Mouse (Mus musculus) G1E (cell line): Measurements from ENCODE around the gene Slfn2. TPM values are rescaled to one million over a fixed set of nuclear protein-coding genes. Genes with fewer than 3 reads are reported as not detected.

ENCODE experiments used
- ATAC-seq: 2 replicates; pipeline ENCODE4 v1.8.0; 2016; ENCODE audit warnings: mild to moderate bottlenecking; ENCODE audit not compliant: insufficient number of reproducible peaks, poor library complexity, low FRiP score, severe bottlenecking; ENCODE audit errors: extremely low read depth
- DNase-seq: peaks from one replicate; pipeline ENCODE4 v3.0.0; 2012; ENCODE audit warnings: low spot score
- H3K27me3 ChIP-seq: 2 replicates; pipeline ENCODE4 v1.6.1; 2012; ENCODE audit warnings: mild to moderate bottlenecking, low read length, inconsistent platforms; ENCODE audit not compliant: insufficient read depth
- H3K36me3 ChIP-seq: replicated peaks from 2 replicates; pipeline ENCODE3; 2012; ENCODE audit warnings: mild to moderate bottlenecking, inconsistent platforms
- H3K4me1 ChIP-seq: 2 replicates; pipeline ENCODE4 v1.6.1; 2012; ENCODE audit warnings: low read depth, low read length, inconsistent platforms, mixed read lengths; ENCODE audit not compliant: insufficient read depth
- H3K4me3 ChIP-seq: 2 replicates; pipeline ENCODE4 v1.5.1; 2012; ENCODE audit warnings: low read depth, mild to moderate bottlenecking, inconsistent platforms, low read length, moderate library complexity, mixed read lengths
- H3K9me3 ChIP-seq: replicated peaks from 2 replicates; pipeline ENCODE4 v1.6.1; 2012; ENCODE audit warnings: inconsistent platforms
- CTCF ChIP-seq: IDR thresholded peaks from 2 replicates; pipeline ENCODE4 v1.5.1; 2012; ENCODE audit warnings: low read depth, low read length, inconsistent platforms, mixed read lengths
- GATA1 ChIP-seq: IDR thresholded peaks from 2 replicates; pipeline ENCODE4 v1.6.1; 2012; ENCODE audit warnings: borderline replicate concordance, low read length, inconsistent platforms, mixed read lengths
- GATA2 ChIP-seq: IDR thresholded peaks from 2 replicates; pipeline ENCODE4 v1.6.1; 2012; ENCODE audit warnings: low read depth, low read length, inconsistent platforms, borderline replicate concordance
- POLR2AphosphoS5 ChIP-seq: IDR thresholded peaks from 2 replicates; pipeline ENCODE4 v1.6.1; 2012; ENCODE audit warnings: low read depth, low read length, inconsistent platforms; ENCODE audit not compliant: insufficient replicate concordance
- TAL1 ChIP-seq: conservative IDR thresholded peaks from 2 replicates; pipeline ENCODE4 v1.6.1; 2012; ENCODE audit warnings: low read depth, low read length, inconsistent platforms, mixed read lengths
- polyA plus RNA-seq: library from polyadenylated mRNA; stranded (reverse); fragments of >175 nt; gene quantifications from 2 replicates; pipeline ENCODE4 v1.2.3, GENCODE M21; 2012
- total RNA-seq, 2 experiments: library from RNA; stranded (forward) in 1 of 2; stranded (reverse) in 1 of 2; fragments of 200-1000 nt in 1 of 2; fragments of >200 nt in 1 of 2; fragmentation: Nextera tagmentation in 1 of 2; gene quantifications; 2 replicates each; pipeline ENCODE4 v1.2.3; 2014 to 2017

Slfn2 gene
- total and polyA plus RNA-seq, 3 experiments: 0.96 to 48.4 (median 2.3) TPM

- ATAC-seq (no peak), DNase-seq (no peak)
- Histone ChIP-seq H3K36me3 (peaks cover 31% of the 10 kb centered on the region), H3K27me3 (no peaks in the 10 kb centered on the region), H3K4me3 (no peak overlapping the region), H3K9me3 (peaks cover 2% of the 10 kb centered on the region; the same call in 1 of the 2 replicates), H3K4me1 (peaks cover 70% of the 10 kb centered on the region)
- no peak for TF ChIP-seq GATA2
- TF ChIP-seq CTCF: peak; percentile 9; the same call in 1 of the 2 replicates
These were observed 3.2 kb downstream of the Slfn2 start for GRCm38 (mm10) chr11:83067982-83068694.

- no peak for DNase-seq
- H3K4me1 ChIP-seq: peaks cover 49% of the 10 kb centered on the region
- peaks cover 11% of the 10 kb centered on the region for H3K36me3 ChIP-seq
- TF ChIP-seq POLR2AphosphoS5: no peak
- no peak for TF ChIP-seq TAL1
- no peak for TF ChIP-seq GATA1
- TF ChIP-seq GATA2: no peak
- no peak for TF ChIP-seq CTCF
- no peak for ATAC-seq
- peaks cover 2% of the 10 kb centered on the region; the same call in 1 of the 2 replicates for H3K9me3 ChIP-seq
- no peaks in the 10 kb centered on the region for H3K27me3 ChIP-seq
- no peak overlapping the region for H3K4me3 ChIP-seq
These were observed 5.5 kb downstream of the Slfn2 start for GRCm38 (mm10) chr11:83070321-83070970.

- TF ChIP-seq GATA2 (no peak), CTCF (no peak), POLR2AphosphoS5 (no peak), TAL1 (no peak), GATA1 (no peak)
- Histone ChIP-seq H3K4me1 (peaks cover 42% of the 10 kb centered on the region), H3K27me3 (no peaks in the 10 kb centered on the region), H3K36me3 (no peaks in the 10 kb centered on the region), H3K4me3 (peak overlapping the region; percentile 65; the same call in 1 of the 2 replicates), H3K9me3 (peaks cover 2% of the 10 kb centered on the region; the same call in 1 of the 2 replicates)
- peak; percentile 76 for ATAC-seq
- DNase-seq: peak; percentile 52
These were observed 13.0 kb downstream of the Slfn2 start for GRCm38 (mm10) chr11:83077714-83078422.

GRCm38 (mm10) chr11:83078423-83079140 is 13.7 kb downstream of the Slfn2 start:
- no peak for DNase-seq
- peaks cover 8% of the 10 kb centered on the region for H3K9me3 ChIP-seq
- H3K27me3 ChIP-seq: no peaks in the 10 kb centered on the region
- no peak for TF ChIP-seq CTCF
- no peak for TF ChIP-seq TAL1
- no peak for TF ChIP-seq POLR2AphosphoS5
- no peak for TF ChIP-seq GATA2
- no peak for TF ChIP-seq GATA1
- H3K4me1 ChIP-seq: peaks cover 42% of the 10 kb centered on the region
- H3K4me3 ChIP-seq: peak overlapping the region; percentile 65; the same call in 1 of the 2 replicates
- no peak for ATAC-seq
- H3K36me3 ChIP-seq: no peaks in the 10 kb centered on the region

- Histone ChIP-seq H3K36me3 (no peaks in the 10 kb centered on the region), H3K27me3 (no peaks in the 10 kb centered on the region), H3K4me1 (peaks cover 42% of the 10 kb centered on the region), H3K9me3 (peaks cover 18% of the 10 kb centered on the region), H3K4me3 (peak overlapping the region; percentile 23; the same call in 1 of the 2 replicates)
- DNase-seq: peak; percentile 47
- TF ChIP-seq GATA2 (no peak; the same call in 1 of the 2 replicates), TAL1 (peak; percentile 84)
- peak; percentile 73 for ATAC-seq
These were observed 14.7 kb downstream of the Slfn2 start for GRCm38 (mm10) chr11:83079487-83080199.
